Comparison of ENCODE assay signal across 8 mouse cellular contexts in genomic region chr8:88316139-88316931, GRCm38 (mm10). TPM values are rescaled to one million over a fixed set of nuclear protein-coding genes. Genes with fewer than 3 reads are reported as not detected.
DNase-seq lines count a peak whose midpoint lies in the region; ATAC-seq and TF ChIP-seq lines count a peak whose summit lies in the region.

No protein-coding gene starts in this region.

- H3K36me3 ChIP-seq in liver, embryonic 12.5 days = peaks cover 100% of the 10 kb centered on the region

- no peaks in the 10 kb centered on the region for H3K9me3 ChIP-seq in liver, embryonic 12.5 days (replicated peaks)

- no peak for ATAC-seq in liver, embryonic 12.5 days

- TF ChIP-seq POLR2A in lung, adult 2 months (IDR thresholded peaks at IDR 0.05; ENCODE audit: borderline replicate concordance, extremely low read depth, low read depth, low read length) = no peak

- 32% methylated on average over 8 of the region's 8 CpGs for WGBS in lung, adult 2 months
- WGBS in liver, embryonic 12.5 days (ENCODE audit: insufficient replicate concordance) = 71% methylated on average over 8 of the region's 8 CpGs

- peaks cover 16% of the 10 kb centered on the region for H3K4me1 ChIP-seq in lung, adult 2 months (ENCODE audit: control insufficient read depth, insufficient read depth, low read length)
- H3K4me1 ChIP-seq in liver, embryonic 12.5 days = no peaks in the 10 kb centered on the region

- TF ChIP-seq CTCF in lung, adult 2 months (IDR thresholded peaks at IDR 0.05; ENCODE audit: insufficient read depth, low read length) = no peak

- no peak overlapping the region for H3K4me3 ChIP-seq in lung, adult 2 months (replicated peaks; ENCODE audit: extremely low read depth, low read depth, low read length)
- no peak overlapping the region for H3K4me3 ChIP-seq in liver, embryonic 12.5 days

- H3K27me3 ChIP-seq in liver, embryonic 12.5 days (replicated peaks) = no peaks in the 10 kb centered on the region

- peak; percentile 26 for DNase-seq in embryo, embryonic 11 days
- no peak for DNase-seq in embryo, embryonic 10 days (ENCODE audit: low spot score)
- DNase-seq in urinary bladder, postnatal 14 days (ENCODE audit: low spot score) = peak; percentile 72
- no peak for DNase-seq in urinary bladder, adult 18-20 months (ENCODE audit: low spot score in 2 of 2)
- peak; percentile 67 for DNase-seq in heart, postnatal 4 days
- peak; percentile 50 for DNase-seq in lung, adult 2 months
- peak; percentile 38 for DNase-seq in urinary bladder, postnatal 25 days (ENCODE audit: low spot score)

- no peak overlapping the region for H3K9ac ChIP-seq in liver, embryonic 12.5 days

- no peak overlapping the region for H3K4me2 ChIP-seq in liver, embryonic 12.5 days

- H3K27ac ChIP-seq in liver, embryonic 12.5 days = no peak overlapping the region

RNA-seq across cellular contexts. Expression of gene Adcy7, which starts 44.1 kb away (rescaled TPM):
- 1 to 10 TPM; 4.0 to 5.4 TPM for total RNA-seq in heart, postnatal 4 days (2021)
- polyA plus RNA-seq in lung, adult 2 months (2012; rRNA removed) = 57.0 and 60.0 TPM in 2 replicates
- 38.0 and 41.6 TPM in 2 replicates for polyA plus RNA-seq in liver, embryonic 12.5 days (2016; fragmentation: Nextera tagmentation; extraction: Ambion mirVana)

RNA-seq across cellular contexts. Expression of gene Brd7, which starts 45.7 kb away (rescaled TPM):
- 10 to 100 TPM; 73.4 to 87.1 TPM for total RNA-seq in heart, postnatal 4 days (2021)
- 18.6 and 28.5 TPM in 2 replicates for polyA plus RNA-seq in lung, adult 2 months (2012; rRNA removed)
- polyA plus RNA-seq in liver, embryonic 12.5 days (2016; fragmentation: Nextera tagmentation; extraction: Ambion mirVana) = 61.3 and 64.7 TPM in 2 replicates

Comparison
In these comparisons a context has a peak if more than half of its experiments do, and no peak if none do; other contexts are left out.
1. DNase-seq: peak in embryo, embryonic 11 days (single experiment), urinary bladder, postnatal 14 days (single experiment), heart, postnatal 4 days (single experiment), lung, adult 2 months (single experiment) and urinary bladder, postnatal 25 days (single experiment); none in embryo, embryonic 10 days (single experiment) and urinary bladder, adult 18-20 months (0 of 2).